Mouse (Mus musculus) CH12.LX (cell line): ENCODE measurements around the gene Micall2. TPM values are rescaled to one million over a fixed set of nuclear protein-coding genes. Genes with fewer than 3 reads are reported as not detected.
A peak's percentile ranks its signal among the peaks of the same experiment; 100 is the strongest.

Source experiments
- DNase-seq: peaks from one replicate; pipeline ENCODE4 v3.0.0-alpha.2; 2013; ENCODE audit errors: extremely low read depth
- H3K27ac ChIP-seq: 2 replicates; pipeline ENCODE4 v1.5.1; 2012; ENCODE audit warnings: low read depth, mild to moderate bottlenecking, control low read depth, moderate library complexity; ENCODE audit not compliant: insufficient read depth
- H3K27me3 ChIP-seq: replicated peaks from 2 replicates; pipeline ENCODE3; 2012; ENCODE audit warnings: inconsistent platforms
- H3K36me3 ChIP-seq, 2 experiments: replicated peaks in 1 of 2; 2 replicates each; pipeline versions ENCODE3 to v1.6.1; 2012; ENCODE audit warnings: inconsistent platforms in 1 of 2, low read length in 1 of 2, mild to moderate bottlenecking in 1 of 2, mixed read lengths in 1 of 2, moderate library complexity in 1 of 2; ENCODE audit not compliant: control insufficient read depth in 1 of 2, insufficient read depth in 1 of 2
- H3K4me1 ChIP-seq, 2 experiments: 2 replicates each; pipeline ENCODE4 v1.6.1; 2012; ENCODE audit warnings: inconsistent platforms in 1 of 2, moderate library complexity in 1 of 2; ENCODE audit not compliant: insufficient read depth in 2 of 2, control insufficient read depth in 1 of 2
- H3K4me2 ChIP-seq: 2 replicates; pipeline ENCODE4 v1.6.1; 2012; ENCODE audit warnings: low read depth, mild to moderate bottlenecking, control low read depth; ENCODE audit not compliant: poor library complexity, insufficient read depth, severe bottlenecking
- H3K4me3 ChIP-seq, 3 experiments: fragments of 150-350 bp in 1 of 3; sonication (generic) in 1 of 3; replicated peaks in 1 of 3; 2 replicates each; pipeline versions ENCODE3 to v1.5.1; 2011 to 2012; ENCODE audit warnings: low read depth in 2 of 3, low read length in 2 of 3, mild to moderate bottlenecking in 2 of 3, moderate library complexity in 2 of 3, control low read depth in 1 of 3, improper control_type of control experiment in 1 of 3, inconsistent platforms in 1 of 3, mixed read lengths in 1 of 3; ENCODE audit not compliant: poor library complexity in 1 of 3
- H3K79me2 ChIP-seq: replicated peaks from 2 replicates; pipeline ENCODE4 v1.6.1; 2012; ENCODE audit warnings: mild to moderate bottlenecking, moderate library complexity; ENCODE audit not compliant: control insufficient read depth, poor library complexity, insufficient read depth, severe bottlenecking; ENCODE audit errors: extremely low read depth
- H3K9ac ChIP-seq: 2 replicates; pipeline ENCODE4 v1.6.1; 2012; ENCODE audit warnings: low read depth, mild to moderate bottlenecking, control low read depth, moderate library complexity; ENCODE audit not compliant: insufficient read depth
- H3K9me3 ChIP-seq: replicated peaks from 2 replicates; pipeline ENCODE3; 2012; ENCODE audit warnings: low read length, inconsistent platforms, mixed read lengths
- BHLHE40 ChIP-seq: IDR thresholded peaks from 2 replicates; pipeline ENCODE4 v1.6.1; 2011; ENCODE audit warnings: mild to moderate bottlenecking, low read depth, low read length, improper control_type of control experiment
- CHD1 ChIP-seq: IDR thresholded peaks from 2 replicates; pipeline ENCODE4 v1.6.1; 2012; ENCODE audit warnings: low read depth, low read length, improper control_type of control experiment, inconsistent platforms
- CHD2 ChIP-seq: IDR thresholded peaks from 2 replicates; pipeline ENCODE4 v1.6.1; 2011; ENCODE audit warnings: low read length, improper control_type of control experiment
- CTCF ChIP-seq, 2 experiments: IDR thresholded peaks in 1 of 2; conservative IDR thresholded peaks in 1 of 2; 2 replicates each; pipeline ENCODE4 v1.5.1; 2011 to 2012; ENCODE audit warnings: low read depth in 2 of 2, low read length in 2 of 2, improper control_type of control experiment in 1 of 2, inconsistent platforms in 1 of 2, mild to moderate bottlenecking in 1 of 2, moderate library complexity in 1 of 2
- E2F4 ChIP-seq: IDR thresholded peaks from 2 replicates; pipeline ENCODE4 v1.6.1; 2011; ENCODE audit warnings: low read depth, low read length, improper control_type of control experiment; ENCODE audit not compliant: insufficient replicate concordance
- ELF1 ChIP-seq: IDR thresholded peaks from 2 replicates; pipeline ENCODE4 v1.6.1; 2014; ENCODE audit warnings: low read depth, mild to moderate bottlenecking, inconsistent platforms, low read length, improper control_type of control experiment
- ETS1 ChIP-seq: conservative IDR thresholded peaks from 2 replicates; pipeline ENCODE4 v1.6.1; 2012; ENCODE audit warnings: low read depth, mild to moderate bottlenecking, inconsistent platforms, low read length, improper control_type of control experiment, moderate library complexity
- HCFC1 ChIP-seq: IDR thresholded peaks from 2 replicates; pipeline ENCODE4 v1.6.1; 2012; ENCODE audit warnings: low read depth, mild to moderate bottlenecking, inconsistent platforms, low read length, improper control_type of control experiment
- MAZ ChIP-seq: IDR thresholded peaks from 2 replicates; pipeline ENCODE4 v1.6.1; 2012; ENCODE audit warnings: low read depth, mild to moderate bottlenecking, inconsistent platforms, low read length, improper control_type of control experiment, moderate library complexity
- PAX5 ChIP-seq: IDR thresholded peaks from 2 replicates; pipeline ENCODE4 v1.6.1; 2012; ENCODE audit warnings: low read length, inconsistent platforms, mixed read lengths
- SIN3A ChIP-seq: IDR thresholded peaks from 2 replicates; pipeline ENCODE4 v1.6.1; 2012; ENCODE audit warnings: low read length, improper control_type of control experiment, inconsistent platforms
- SMC3 ChIP-seq: IDR thresholded peaks from 2 replicates; pipeline ENCODE4 v1.6.1; 2011; ENCODE audit warnings: low read depth, low read length, improper control_type of control experiment
- UBTF ChIP-seq: IDR thresholded peaks from 2 replicates; pipeline ENCODE4 v1.6.1; 2012; ENCODE audit warnings: low read depth, mild to moderate bottlenecking, inconsistent platforms, low read length, improper control_type of control experiment, moderate library complexity
- USF2 ChIP-seq: conservative IDR thresholded peaks from 2 replicates; pipeline ENCODE4 v1.6.1; 2011; ENCODE audit warnings: low read depth, low read length, improper control_type of control experiment
- ZKSCAN1 ChIP-seq: IDR thresholded peaks from 2 replicates; pipeline ENCODE4 v1.6.1; 2012; ENCODE audit warnings: low read depth, inconsistent platforms, low read length, improper control_type of control experiment, borderline replicate concordance
- ZNF384 ChIP-seq: IDR thresholded peaks from 2 replicates; pipeline ENCODE4 v1.6.1; 2012; ENCODE audit warnings: low read depth, low read length, improper control_type of control experiment, inconsistent platforms
- dilution Hi-C: fragments of 300-500 bp; cut with MboI; formaldehyde crosslinking; loops from 2 replicates; pipeline ENCODE4 v1.14.3; 2020; ENCODE audit warnings: low sequenced_read_pairs; ENCODE audit not compliant: extremely low pct_unique_long_range_greater_than_20kb, extremely low pct_ligation_motif_present
- in situ Hi-C: fragments of 300-500 bp; cut with MboI; formaldehyde crosslinking; loops from 3 replicates; pipeline ENCODE4 v1.14.3; 2019; ENCODE audit warnings: low sequenced_read_pairs, low pct_ligation_motif_present, low pct_unique_long_range_greater_than_20kb, mixed read lengths
- polyA plus RNA-seq: library from polyadenylated mRNA; unstranded; fragments of >175 nt; gene quantifications from 2 replicates; pipeline ENCODE4 v1.2.1, GENCODE M21; 2012; ENCODE audit warnings: low read depth; ENCODE audit not compliant: insufficient read length
- total RNA-seq, 2 experiments: library from RNA; depleted of rRNA; stranded (reverse); fragments of 300-350 nt in 1 of 2; fragments of >200 nt in 1 of 2; gene quantifications; 2 replicates each; pipeline ENCODE4 v1.2.3; 2012 to 2014

The Micall2 gene
- 1.7 and 2.1 TPM in 2 replicates for total RNA-seq (2012; rRNA removed)
- 1.2 and 1.3 TPM in 2 replicates for total RNA-seq (2014; rRNA removed)
- 1.7 and 3.0 TPM in 2 replicates for polyA plus RNA-seq

DNA sequence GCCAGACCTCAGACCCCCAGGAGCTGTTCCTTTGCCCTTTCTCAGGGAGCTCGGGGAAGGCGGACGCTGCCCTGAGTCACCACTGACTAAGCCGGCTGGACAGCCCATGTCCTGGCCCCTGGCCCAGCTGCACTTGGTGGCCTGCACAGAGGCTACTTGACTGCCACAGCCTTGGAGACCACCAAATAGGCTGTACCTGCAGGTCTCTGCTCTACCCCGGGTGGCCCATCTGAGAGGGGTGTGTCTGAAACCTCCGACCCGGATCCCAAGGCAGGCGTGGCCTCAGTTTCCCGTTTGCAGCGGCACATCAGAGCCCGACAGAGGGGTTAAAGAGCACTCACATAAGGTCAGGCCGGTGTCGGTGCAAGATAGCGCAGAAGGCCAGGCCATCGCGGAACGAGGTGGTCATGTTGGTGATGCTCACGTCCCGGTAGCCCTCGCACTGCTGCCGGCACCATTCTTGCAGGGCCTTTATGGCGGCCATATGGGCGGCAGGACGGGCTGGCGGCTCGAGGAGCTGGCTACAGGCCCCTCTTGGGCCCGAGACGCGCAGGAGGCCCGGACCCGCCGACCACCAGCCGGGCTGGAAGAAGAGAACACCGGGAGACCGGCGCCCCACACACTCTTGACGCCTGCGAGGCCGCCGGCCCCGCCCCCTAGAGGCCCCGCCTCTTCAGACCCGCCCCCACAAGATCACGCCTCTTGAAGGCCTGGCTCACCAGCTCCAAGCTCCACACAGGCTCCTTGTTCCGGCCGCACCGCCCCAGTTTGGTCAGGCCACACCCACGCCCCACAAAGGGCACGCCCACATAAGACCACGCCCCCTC is at the start of gene Micall2:
Micall2 (minus strand) TSS at position 660 of the 827 bp plus-strand sequence.
- dilution Hi-C loops = no loop called here
- no peaks in the 10 kb centered on the region for H3K36me3 ChIP-seq
- in situ Hi-C loops = no loop called here
- TF ChIP-seq CTCF (conservative IDR thresholded peaks at IDR 0.05 in 1 of 2, IDR thresholded peaks at IDR 0.05 in 1 of 2; ENCODE audit: low read depth in 2 of 2, low read length in 2 of 2) (no peak), ZNF384 (no peak), ETS1 (no peak)
- no peak within 1 kb of the TSS for H3K4me3 ChIP-seq
- H3K9ac ChIP-seq = no peak within 1 kb of the TSS
- peak; percentile 72 for DNase-seq
- no peaks in the 10 kb centered on the region for H3K79me2 ChIP-seq
- H3K4me2 ChIP-seq = no peak within 1 kb of the TSS
- H3K9me3 ChIP-seq = no peaks in the 10 kb centered on the region
- H3K27me3 ChIP-seq = no peaks in the 10 kb centered on the region
- H3K4me1 ChIP-seq = peaks cover 27 to 71% of the 10 kb centered on the region in 2 experiments
- no peak within 1 kb of the TSS for H3K27ac ChIP-seq

DNA sequence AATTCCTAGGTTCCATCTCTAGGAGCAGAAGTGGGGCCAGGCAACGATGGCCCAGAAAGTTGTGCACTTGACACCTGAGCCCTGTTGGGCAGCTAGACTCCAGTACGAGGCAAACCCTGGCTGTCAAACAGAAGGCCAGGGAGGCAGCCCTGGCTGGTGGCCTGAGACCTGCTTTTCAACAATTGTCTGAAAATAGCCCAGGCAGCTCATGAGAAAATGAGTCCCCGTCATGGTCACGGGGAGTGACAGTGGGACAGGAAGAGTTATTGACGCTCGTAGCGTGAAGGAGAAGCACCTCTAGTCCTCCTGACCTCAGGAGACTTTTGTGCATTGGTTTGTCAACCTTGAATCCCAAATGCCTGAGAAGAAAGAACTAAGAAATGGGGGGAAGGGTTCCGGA is 45.3 kb upstream of the Micall2 start:
- H3K4me2 ChIP-seq = no peak overlapping the region
- no peaks in the 10 kb centered on the region for H3K36me3 ChIP-seq
- no peak overlapping the region for H3K9ac ChIP-seq
- DNase-seq = no peak
- dilution Hi-C loops = no loop called here
- no peak overlapping the region for H3K27ac ChIP-seq
- peaks cover 9 to 14% of the 10 kb centered on the region in 2 experiments for H3K4me1 ChIP-seq
- H3K27me3 ChIP-seq = peaks cover 23% of the 10 kb centered on the region
- H3K79me2 ChIP-seq = no peaks in the 10 kb centered on the region
- no peak overlapping the region for H3K4me3 ChIP-seq
- in situ Hi-C loops = no loop called here
- H3K9me3 ChIP-seq = no peaks in the 10 kb centered on the region
- TF ChIP-seq ETS1 (no peak), E2F4 (no peak), ZNF384 (no peak), CHD2 (no peak), BHLHE40 (no peak), SIN3A (no peak), USF2 (no peak)
- TF ChIP-seq, all 38 proteins: peak for 0

DNA sequence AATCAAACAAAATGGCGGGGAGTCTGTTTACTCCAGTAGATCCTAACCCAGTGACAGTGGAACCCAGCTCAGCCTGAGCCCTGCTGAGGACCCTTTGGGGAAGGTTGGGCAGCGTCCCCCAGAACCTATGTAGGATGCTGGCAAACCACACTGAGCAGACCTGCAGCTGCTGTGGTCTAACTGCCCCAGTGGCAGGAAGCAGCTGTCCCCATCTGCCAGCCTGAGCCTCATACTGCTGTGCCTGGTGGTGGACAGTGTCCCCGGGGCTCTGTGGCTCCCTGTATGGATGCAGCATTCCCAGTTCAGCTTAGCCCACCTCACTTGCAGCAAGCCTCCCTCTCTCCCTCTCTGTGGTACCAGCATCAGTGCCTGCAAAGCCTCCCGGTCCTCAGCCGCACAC is 40.8 kb upstream of the Micall2 start:
- no peak for DNase-seq
- Histone ChIP-seq H3K4me2 (no peak overlapping the region), H3K9me3 (no peaks in the 10 kb centered on the region), H3K27me3 (no peaks in the 10 kb centered on the region), H3K9ac (no peak overlapping the region), H3K4me3 (no peak overlapping the region), H3K27ac (no peak overlapping the region), H3K4me1 (peaks cover 9 to 34% of the 10 kb centered on the region in 2 experiments), H3K79me2 (peaks cover 14% of the 10 kb centered on the region; the same call in 1 of the 2 replicates), H3K36me3 (peaks cover 18 to 21% of the 10 kb centered on the region in 2 experiments)
- dilution Hi-C loops (no loop called here), in situ Hi-C loops (no loop called here)
- TF ChIP-seq UBTF = no peak
- TF ChIP-seq ELF1 = no peak
- TF ChIP-seq MAZ = no peak
- TF ChIP-seq HCFC1 = no peak
- no peak for TF ChIP-seq SMC3
- no peak for TF ChIP-seq PAX5
- TF ChIP-seq CHD1 = no peak
- TF ChIP-seq ZKSCAN1 = no peak
- no peak for TF ChIP-seq BHLHE40
